19 mouse cellular contexts compared by ENCODE assay signal in the genomic region with DNA sequence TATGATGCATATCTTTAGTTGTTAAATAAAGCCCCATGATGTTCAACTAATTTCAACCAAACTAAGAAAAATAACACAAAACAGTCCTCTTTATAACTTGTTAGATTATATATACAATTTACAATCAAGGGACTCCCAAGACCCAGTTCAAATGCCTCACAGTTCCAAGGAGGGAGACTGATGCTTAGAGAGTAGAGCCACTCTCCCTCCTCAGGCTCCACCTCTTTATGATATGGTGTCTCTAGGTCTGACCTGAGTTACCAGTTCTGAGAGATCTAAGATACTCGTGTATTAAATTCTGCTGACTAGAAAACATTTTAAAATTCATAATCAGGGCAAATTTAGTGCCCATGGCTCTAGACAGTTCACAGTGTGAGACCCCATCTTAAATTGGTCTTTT. TPM values are rescaled to one million over a fixed set of nuclear protein-coding genes. Genes with fewer than 3 reads are reported as not detected.
A peak's percentile ranks its signal among the peaks of the same experiment; 100 is the strongest.
DNase-seq lines count a peak whose midpoint lies in the region; ATAC-seq and TF ChIP-seq lines count a peak whose summit lies in the region.
"Had no signal": no experiment of that assay in that cellular context is flagged by ENCODE, and none has a peak within 500 bp of the region (broad histone marks: within the 10 kb centered on the region; RNA-seq: fewer than 3 reads in every experiment).

No protein-coding gene starts in this region.

- DNase-seq in kidney, adult 11 months = no peak
- DNase-seq: adrenal gland, adult 2 months; adrenal gland, adult 8-10 months; adrenal gland, postnatal 10 days; adrenal gland, postnatal 14 days; adrenal gland, postnatal 25 days; adrenal gland, postnatal 36 days; B cell, adult 2 months; cerebellum, adult 11 months; cerebellum, adult 11-12 months; cerebellum, adult 18-20 months had no signal

- H3K27me3 ChIP-seq in intestine, embryonic 15.5 days (replicated peaks) = no peaks in the 10 kb centered on the region
- H3K27me3 ChIP-seq in intestine, postnatal 0 days (replicated peaks; ENCODE audit: control insufficient read depth, insufficient read depth, low read length) = no peaks in the 10 kb centered on the region
- no peaks in the 10 kb centered on the region for H3K27me3 ChIP-seq in intestine, embryonic 16.5 days (replicated peaks; ENCODE audit: control insufficient read depth, insufficient read depth, low read length)
- H3K27me3 ChIP-seq: CH12.LX, Patski had no signal

- H3K27ac ChIP-seq in intestine, embryonic 15.5 days = no peak overlapping the region
- no peak overlapping the region for H3K27ac ChIP-seq in intestine, postnatal 0 days (ENCODE audit: low read depth, low read length)
- H3K27ac ChIP-seq in intestine, embryonic 16.5 days (ENCODE audit: low read length) = no peak overlapping the region

- 0 out of 2 replicates have a peak, but pooled peaks have one; percentile 69 for ATAC-seq in intestine, embryonic 15.5 days
- no peak for ATAC-seq in intestine, postnatal 0 days
- ATAC-seq in intestine, embryonic 16.5 days = peak; percentile 66; the same call in 1 of the 2 replicates
- ATAC-seq: activated CD4-positive, CD25-positive, alpha-beta regulatory T cell, adult 4 months; CD4-positive, CD25-positive, alpha-beta regulatory T cell, adult 4 months; Patski had no signal

- H3K9ac ChIP-seq in intestine, embryonic 15.5 days = no peak overlapping the region
- H3K9ac ChIP-seq in intestine, postnatal 0 days (ENCODE audit: low read depth, low read length) = no peak overlapping the region
- no peak overlapping the region for H3K9ac ChIP-seq in intestine, embryonic 16.5 days (ENCODE audit: low read depth, low read length)

- H3K4me1 ChIP-seq in intestine, embryonic 15.5 days (replicated peaks) = no peaks in the 10 kb centered on the region; the same call in 1 of the 2 replicates
- H3K4me1 ChIP-seq in intestine, postnatal 0 days (replicated peaks; ENCODE audit: control insufficient read depth, insufficient read depth, low read length) = no peaks in the 10 kb centered on the region; the same call in none of the 2 replicates
- peaks cover 5% of the 10 kb centered on the region for H3K4me1 ChIP-seq in intestine, embryonic 16.5 days (ENCODE audit: control insufficient read depth, insufficient read depth, low read length)

- no peak overlapping the region for H3K4me2 ChIP-seq in intestine, embryonic 15.5 days (replicated peaks)
- no peak overlapping the region for H3K4me2 ChIP-seq in intestine, postnatal 0 days (replicated peaks; ENCODE audit: low read depth)
- no peak overlapping the region for H3K4me2 ChIP-seq in intestine, embryonic 16.5 days (ENCODE audit: low read depth, low read length)

- H3K36me3 ChIP-seq in intestine, embryonic 15.5 days = peaks cover 4% of the 10 kb centered on the region; the same call in 1 of the 2 replicates
- H3K36me3 ChIP-seq in intestine, postnatal 0 days (ENCODE audit: control insufficient read depth, insufficient read depth) = no peaks in the 10 kb centered on the region; the same call in 1 of the 2 replicates
- H3K36me3 ChIP-seq in intestine, embryonic 16.5 days (ENCODE audit: control insufficient read depth, insufficient read depth, low read length) = 0 out of 2 replicates have a peak, but pooled peaks cover 2% of the 10 kb centered on the region

- 49% methylated on average over 1 of the region's 1 CpGs for WGBS in intestine, embryonic 15.5 days
- WGBS in intestine, postnatal 0 days = 37% methylated on average over 1 of the region's 1 CpGs
- 47% methylated on average over 1 of the region's 1 CpGs for WGBS in intestine, embryonic 16.5 days

- no peaks in the 10 kb centered on the region for H3K9me3 ChIP-seq in intestine, embryonic 15.5 days
- no peaks in the 10 kb centered on the region for H3K9me3 ChIP-seq in intestine, postnatal 0 days (ENCODE audit: control insufficient read depth)
- H3K9me3 ChIP-seq in intestine, embryonic 16.5 days (ENCODE audit: control insufficient read depth, low read length) = no peaks in the 10 kb centered on the region
- H3K9me3 ChIP-seq: G1E had no signal

- H3K4me3 ChIP-seq in intestine, embryonic 15.5 days (replicated peaks) = no peak overlapping the region
- H3K4me3 ChIP-seq in intestine, postnatal 0 days (ENCODE audit: low read depth, low read length) = no peak overlapping the region
- H3K4me3 ChIP-seq in intestine, embryonic 16.5 days (ENCODE audit: low read length) = no peak overlapping the region

- TF ChIP-seq CTCF in intestine, postnatal 0 days (IDR thresholded peaks at IDR 0.05; ENCODE audit: low read depth) = no peak

RNA-seq across cellular contexts. Expression of a gene that starts 6.8 kb away (rescaled TPM):
- 165 and 183 TPM in 2 replicates for polyA plus RNA-seq in intestine, embryonic 15.5 days (2015; fragmentation: Nextera tagmentation; extraction: Ambion mirVana)
- 99.6 and 101 TPM in 2 replicates for polyA plus RNA-seq in intestine, postnatal 0 days (2015; fragmentation: Nextera tagmentation; extraction: Ambion mirVana)
- polyA plus RNA-seq in intestine, embryonic 16.5 days (2015; fragmentation: Nextera tagmentation; extraction: Ambion mirVana) = 168 and 170 TPM in 2 replicates

RNA-seq across cellular contexts. Expression of a gene that starts 15.6 kb away (rescaled TPM):
- polyA plus RNA-seq in intestine, embryonic 15.5 days (2015; fragmentation: Nextera tagmentation; extraction: Ambion mirVana) = 0.15 and 0.21 TPM in 2 replicates
- polyA plus RNA-seq in intestine, postnatal 0 days (2015; fragmentation: Nextera tagmentation; extraction: Ambion mirVana) = 0.05 and 0.13 TPM in 2 replicates
- polyA plus RNA-seq in intestine, embryonic 16.5 days (2015; fragmentation: Nextera tagmentation; extraction: Ambion mirVana) = 0.11 and 0.13 TPM in 2 replicates
- polyA plus RNA-seq: activated CD4-positive, CD25-positive, alpha-beta regulatory T cell, adult 4 months; G1E had no signal

RNA-seq across cellular contexts. Expression of a gene that starts 46.5 kb away (rescaled TPM):
- 1.9 and 2.8 TPM in 2 replicates for polyA plus RNA-seq in intestine, embryonic 15.5 days (2015; fragmentation: Nextera tagmentation; extraction: Ambion mirVana)
- polyA plus RNA-seq in intestine, postnatal 0 days (2015; fragmentation: Nextera tagmentation; extraction: Ambion mirVana) = 0.43 and 0.80 TPM in 2 replicates
- polyA plus RNA-seq in intestine, embryonic 16.5 days (2015; fragmentation: Nextera tagmentation; extraction: Ambion mirVana) = 1.9 and 2.7 TPM in 2 replicates
- polyA plus RNA-seq: activated CD4-positive, CD25-positive, alpha-beta regulatory T cell, adult 4 months; CD4-positive, CD25-positive, alpha-beta regulatory T cell, adult 4 months had no signal

RNA-seq across cellular contexts. Expression of a gene that starts 47.0 kb away (rescaled TPM):
- polyA plus RNA-seq in intestine, embryonic 15.5 days (2015; fragmentation: Nextera tagmentation; extraction: Ambion mirVana) = 3.9 and 4.4 TPM in 2 replicates
- polyA plus RNA-seq in intestine, postnatal 0 days (2015; fragmentation: Nextera tagmentation; extraction: Ambion mirVana) = 2.8 and 2.9 TPM in 2 replicates
- polyA plus RNA-seq in intestine, embryonic 16.5 days (2015; fragmentation: Nextera tagmentation; extraction: Ambion mirVana) = 2.2 and 2.5 TPM in 2 replicates

RNA-seq across cellular contexts. Expression of a gene that starts 52.7 kb away (rescaled TPM):
- 49.9 and 53.6 TPM in 2 replicates for polyA plus RNA-seq in intestine, embryonic 15.5 days (2015; fragmentation: Nextera tagmentation; extraction: Ambion mirVana)
- polyA plus RNA-seq in intestine, postnatal 0 days (2015; fragmentation: Nextera tagmentation; extraction: Ambion mirVana) = 17.6 and 18.2 TPM in 2 replicates
- polyA plus RNA-seq in intestine, embryonic 16.5 days (2015; fragmentation: Nextera tagmentation; extraction: Ambion mirVana) = 46.9 and 48.9 TPM in 2 replicates
